Mouse (Mus musculus): ENCODE results near the gene Gm9945. TPM values are rescaled to one million over a fixed set of nuclear protein-coding genes. Genes with fewer than 3 reads are reported as not detected.

Gm9945 gene
- total and polyA plus RNA-seq, 3 experiments: not detected

GRCm38 (mm10) chr11:53519207-53520121, 39.5 kb downstream of the Gm9945 start, which contains the start of gene Sept8:
TSS of gene Sept8 (plus strand) at chr11:53519257.
- no peak for DNase-seq (ENCODE audit: extremely low read depth)
- peaks cover 20% of the 10 kb centered on the region for H3K27me3 ChIP-seq (replicated peaks)
- peaks cover 8 to 20% of the 10 kb centered on the region in 2 experiments for H3K4me1 ChIP-seq (ENCODE audit: control insufficient read depth in 1 of 2, insufficient read depth in 2 of 2)
- dilution Hi-C loops (cut with MboI; ENCODE audit: extremely low pct_ligation_motif_present, extremely low pct_unique_long_range_greater_than_20kb, low sequenced_read_pairs): no loop called here
- H3K79me2 ChIP-seq (replicated peaks; ENCODE audit: control insufficient read depth, extremely low read depth, insufficient read depth, poor library complexity, severe bottlenecking): no peaks in the 10 kb centered on the region
- TF ChIP-seq POLR2AphosphoS2 (IDR thresholded peaks at IDR 0.05; ENCODE audit: low read depth, low read length): no peak
- TF ChIP-seq UBTF (IDR thresholded peaks at IDR 0.05; ENCODE audit: low read depth, low read length): peak; percentile 67
- peak; percentile 82 for TF ChIP-seq ELF1 (IDR thresholded peaks at IDR 0.05; ENCODE audit: low read depth, low read length)
- no peak for TF ChIP-seq BHLHE40 (IDR thresholded peaks at IDR 0.05; ENCODE audit: low read depth, low read length)
- TF ChIP-seq USF1 (IDR thresholded peaks at IDR 0.05; ENCODE audit: low read depth, low read length): no peak
- peak; percentile 45; the same call in 1 of the 2 replicates for TF ChIP-seq POLR2A (IDR thresholded peaks at IDR 0.05; ENCODE audit: low read depth, low read length)
- TF ChIP-seq NELFE (IDR thresholded peaks at IDR 0.05; ENCODE audit: low read depth, low read length): no peak
- no peak; the same call in 1 of the 2 replicates for TF ChIP-seq TCF12 (IDR thresholded peaks at IDR 0.05; ENCODE audit: low read depth, low read length)
- TF ChIP-seq TBP (conservative IDR thresholded peaks at IDR 0.05; ENCODE audit: low read depth, low read length): no peak
- TF ChIP-seq PAX5 (IDR thresholded peaks at IDR 0.05; ENCODE audit: low read length): no peak
- no peak for TF ChIP-seq JUND (conservative IDR thresholded peaks at IDR 0.05; ENCODE audit: low read depth, low read length)
- no peak for TF ChIP-seq ZMIZ1 (IDR thresholded peaks at IDR 0.05; ENCODE audit: low read depth, low read length)
- no peak for TF ChIP-seq RCOR1 (conservative IDR thresholded peaks at IDR 0.05; ENCODE audit: low read depth, low read length)
- TF ChIP-seq EP300 (IDR thresholded peaks at IDR 0.05; ENCODE audit: low read length): no peak
- no peak for TF ChIP-seq KAT2A (IDR thresholded peaks at IDR 0.05; ENCODE audit: insufficient replicate concordance, low read length)
- TF ChIP-seq MAX (IDR thresholded peaks at IDR 0.05; ENCODE audit: low read length): no peak
- TF ChIP-seq MAFK (IDR thresholded peaks at IDR 0.05; ENCODE audit: insufficient replicate concordance, low read length): no peak
- TF ChIP-seq CTCF (conservative IDR thresholded peaks at IDR 0.05 in 1 of 2, IDR thresholded peaks at IDR 0.05 in 1 of 2; ENCODE audit: low read depth in 2 of 2, low read length in 2 of 2): no peak
- no peak for TF ChIP-seq ZC3H11A (IDR thresholded peaks at IDR 0.05; ENCODE audit: low read depth, low read length)
- no peak for TF ChIP-seq ZNF384 (IDR thresholded peaks at IDR 0.05; ENCODE audit: low read depth, low read length)
- no peak for TF ChIP-seq ZKSCAN1 (IDR thresholded peaks at IDR 0.05; ENCODE audit: borderline replicate concordance, low read depth, low read length)
- TF ChIP-seq ETS1 (conservative IDR thresholded peaks at IDR 0.05; ENCODE audit: low read depth, low read length): no peak
- TF ChIP-seq MXI1 (IDR thresholded peaks at IDR 0.05; ENCODE audit: low read depth, low read length): no peak; the same call in 1 of the 2 replicates
- no peak for TF ChIP-seq CHD2 (IDR thresholded peaks at IDR 0.05; ENCODE audit: low read length)
- 0 out of 2 replicates have a peak, but pooled peaks have one; percentile 28 for TF ChIP-seq SIN3A (IDR thresholded peaks at IDR 0.05; ENCODE audit: low read length)
- no peak for TF ChIP-seq E2F4 (IDR thresholded peaks at IDR 0.05; ENCODE audit: insufficient replicate concordance, low read depth, low read length)
- TF ChIP-seq NRF1 (IDR thresholded peaks at IDR 0.05; ENCODE audit: low read depth, low read length): peak; percentile 40; the same call in 1 of the 2 replicates
- no peak for TF ChIP-seq USF2 (conservative IDR thresholded peaks at IDR 0.05; ENCODE audit: low read depth, low read length)
- no peak for TF ChIP-seq CHD1 (IDR thresholded peaks at IDR 0.05; ENCODE audit: low read depth, low read length)
- TF ChIP-seq MEF2A (IDR thresholded peaks at IDR 0.05; ENCODE audit: borderline replicate concordance, low read depth, low read length): 0 out of 2 replicates have a peak, but pooled peaks have one; percentile 12
- no peak for TF ChIP-seq RAD21 (IDR thresholded peaks at IDR 0.05; ENCODE audit: low read depth, low read length)
- TF ChIP-seq GABPA (IDR thresholded peaks at IDR 0.05; ENCODE audit: insufficient replicate concordance, low read depth, low read length): no peak
- no peak for TF ChIP-seq MAZ (IDR thresholded peaks at IDR 0.05; ENCODE audit: low read depth, low read length)
- no peak for TF ChIP-seq SMC3 (IDR thresholded peaks at IDR 0.05; ENCODE audit: low read depth, low read length)
- peak; percentile 73 for TF ChIP-seq HCFC1 (IDR thresholded peaks at IDR 0.05; ENCODE audit: low read depth, low read length)
- TF ChIP-seq JUN (IDR thresholded peaks at IDR 0.05; ENCODE audit: insufficient read depth, low read depth, low read length): no peak
- no peak for TF ChIP-seq MYC (IDR thresholded peaks at IDR 0.05; ENCODE audit: low read depth, low read length)
- peak; percentile 41; the same call in 1 of the 2 replicates for TF ChIP-seq IRF4 (IDR thresholded peaks at IDR 0.05; ENCODE audit: low read depth, low read length)
- H3K4me3 ChIP-seq (replicated peaks in 1 of 3; ENCODE audit: low read depth in 2 of 3, low read length in 2 of 3, poor library complexity in 1 of 3): peak within 1 kb of the TSS; percentile 55 to 67 (median 60)
- H3K36me3 ChIP-seq (replicated peaks in 1 of 2; ENCODE audit: control insufficient read depth in 1 of 2, insufficient read depth in 1 of 2, low read length in 1 of 2): no peaks in the 10 kb centered on the region
- H3K9ac ChIP-seq (ENCODE audit: insufficient read depth, low read depth): peak within 1 kb of the TSS; percentile 65
- in situ Hi-C loops (cut with MboI; ENCODE audit: low pct_ligation_motif_present, low pct_unique_long_range_greater_than_20kb, low sequenced_read_pairs): loop anchor here (5.0 kb wide), 1 partner anchor 47 kb away; the partner anchor contains the start of gene Gm9837
- H3K27ac ChIP-seq (ENCODE audit: insufficient read depth, low read depth): no peak within 1 kb of the TSS
- no peaks in the 10 kb centered on the region for H3K9me3 ChIP-seq (replicated peaks; ENCODE audit: low read length)
- H3K4me2 ChIP-seq (ENCODE audit: insufficient read depth, low read depth, poor library complexity, severe bottlenecking): peak within 1 kb of the TSS; percentile 86

Data from CH12.LX (cell line).